Mouse (Mus musculus) myocyte (in vitro differentiated cells): ENCODE measurements around the gene Coro2b. TPM values are rescaled to one million over a fixed set of nuclear protein-coding genes. Genes with fewer than 3 reads are reported as not detected.

Experiments
- H3K27me3 ChIP-seq: one replicate; pipeline ENCODE4 v1.6.1; 2011; ENCODE audit not compliant: control insufficient read depth, insufficient read depth, insufficient read length
- H3K36me3 ChIP-seq: one replicate; pipeline ENCODE4 v1.6.1; 2011; ENCODE audit not compliant: control insufficient read depth, insufficient read depth
- H3K4me2 ChIP-seq: one replicate; pipeline ENCODE4 v1.6.1; 2011; ENCODE audit warnings: low read depth, control low read depth
- H3K4me3 ChIP-seq: one replicate; pipeline ENCODE4 v1.5.1; 2011; ENCODE audit warnings: mild to moderate bottlenecking, control low read depth, moderate library complexity
- H3K79me2 ChIP-seq: one replicate; pipeline ENCODE4 v1.6.1; 2011; ENCODE audit not compliant: control insufficient read depth, insufficient read depth
- H3ac ChIP-seq: one replicate; pipeline ENCODE4 v1.6.1; 2011; ENCODE audit not compliant: control insufficient read depth, insufficient read length
- CEBPB ChIP-seq: IDR thresholded peaks from 2 replicates; pipeline ENCODE4 v1.6.1; 2011; ENCODE audit warnings: mild to moderate bottlenecking, moderate library complexity; ENCODE audit not compliant: poor library complexity, insufficient read depth, severe bottlenecking
- E2F4 ChIP-seq: IDR thresholded peaks from one replicate; pipeline ENCODE4 v1.6.1; 2011; ENCODE audit warnings: mild to moderate bottlenecking, control low read depth, moderate library complexity; ENCODE audit not compliant: insufficient read depth
- MAX ChIP-seq: IDR thresholded peaks from one replicate; pipeline ENCODE4 v1.6.1; 2011; ENCODE audit warnings: low read depth, mild to moderate bottlenecking, control low read depth
- MYOD1 ChIP-seq, 3 experiments: IDR thresholded peaks; one replicate each; pipeline ENCODE4 v1.6.1; 2011; ENCODE audit warnings: control low read depth in 2 of 3, low read depth in 2 of 3, mild to moderate bottlenecking in 2 of 3, moderate library complexity in 1 of 3; ENCODE audit not compliant: insufficient read length in 2 of 3, control insufficient read depth in 1 of 3
- MYOG ChIP-seq, 3 experiments: IDR thresholded peaks; one replicate each; pipeline ENCODE4 v1.6.1; 2011; ENCODE audit warnings: control low read depth in 2 of 3, low read depth in 2 of 3, mild to moderate bottlenecking in 2 of 3; ENCODE audit not compliant: insufficient read length in 2 of 3, control insufficient read depth in 1 of 3, insufficient read depth in 1 of 3
- POLR2A ChIP-seq: IDR thresholded peaks from one replicate; pipeline ENCODE4 v1.6.1; 2011; ENCODE audit warnings: low read depth, mild to moderate bottlenecking, control low read depth, moderate library complexity; ENCODE audit not compliant: insufficient read length
- POLR2AphosphoS2 ChIP-seq: IDR thresholded peaks from one replicate; pipeline ENCODE4 v1.6.1; 2011; ENCODE audit warnings: low read depth, control low read depth; ENCODE audit not compliant: insufficient read length
- REST ChIP-seq: IDR thresholded peaks from one replicate; pipeline ENCODE4 v1.6.1; 2011; ENCODE audit warnings: mild to moderate bottlenecking, control low read depth, moderate library complexity; ENCODE audit not compliant: insufficient read depth, insufficient read length
- SRF ChIP-seq: IDR thresholded peaks from one replicate; pipeline ENCODE4 v1.6.1; 2011; ENCODE audit warnings: low read depth; ENCODE audit not compliant: control insufficient read depth, insufficient read length
- TCF12 ChIP-seq: IDR thresholded peaks from one replicate; pipeline ENCODE4 v1.6.1; 2011; ENCODE audit warnings: mild to moderate bottlenecking, control low read depth; ENCODE audit not compliant: poor library complexity, insufficient read depth, severe bottlenecking
- TCF3 ChIP-seq: IDR thresholded peaks from one replicate; pipeline ENCODE4 v1.6.1; 2011; ENCODE audit warnings: low read depth, control low read depth; ENCODE audit not compliant: insufficient read length
- USF1 ChIP-seq: IDR thresholded peaks from one replicate; pipeline ENCODE4 v1.6.1; 2011; ENCODE audit warnings: low read depth, mild to moderate bottlenecking, control low read depth, moderate library complexity
- polyA plus RNA-seq: library from polyadenylated mRNA; unstranded; fragments of >200 nt; fragmentation: generic; extraction: Trizol; gene quantifications from one replicate; pipeline ENCODE4 v1.2.1, GENCODE M21; 2012; ENCODE audit warnings: missing spikeins

Gene Coro2b
- polyA plus RNA-seq, 1 experiment: 21.3 TPM

DNA sequence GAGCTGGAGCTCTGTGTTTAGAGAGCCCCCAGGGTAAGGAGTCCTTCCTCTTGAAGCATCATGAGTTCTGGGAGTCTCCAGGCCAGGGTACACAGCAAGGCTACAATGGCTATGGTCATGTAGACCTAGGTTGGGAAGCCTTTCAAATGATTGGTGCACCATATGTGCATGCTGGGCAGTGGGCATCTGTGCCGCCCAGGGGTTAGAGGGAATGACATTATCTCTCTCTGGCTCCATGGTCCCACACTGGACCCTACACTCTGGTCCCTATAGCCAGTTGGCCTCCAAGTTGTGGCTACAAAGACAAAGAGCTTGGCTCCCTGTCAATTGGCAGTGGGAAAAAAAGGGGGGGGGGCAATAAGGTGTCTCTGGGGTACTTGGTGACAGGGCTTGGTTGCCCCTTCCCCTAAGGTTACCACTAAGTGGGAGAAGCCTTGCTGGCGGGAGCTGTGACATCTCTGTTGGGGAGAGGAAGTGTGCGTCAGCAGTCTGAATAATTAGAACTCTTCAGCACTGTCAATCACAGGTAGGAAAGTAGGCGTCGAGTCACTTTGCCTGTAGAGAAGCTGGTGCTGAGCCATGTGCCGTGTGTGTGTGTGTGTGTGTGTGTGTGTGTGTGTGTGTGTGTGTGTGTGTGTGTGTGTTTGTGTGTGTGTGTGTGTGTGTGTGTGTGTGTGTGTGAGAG lies 44.4 kb downstream of the Coro2b start:
- Histone ChIP-seq H3K4me3 (no peak overlapping the region), H3ac (no peak overlapping the region), H3K4me2 (no peak overlapping the region), H3K79me2 (no peaks in the 10 kb centered on the region), H3K36me3 (no peaks in the 10 kb centered on the region), H3K27me3 (no peaks in the 10 kb centered on the region)
- no peak for TF ChIP-seq REST
- TF ChIP-seq MAX: no peak
- TF ChIP-seq USF1: no peak
- no peak for TF ChIP-seq TCF12
- TF ChIP-seq MYOD1 (IDR thresholded peaks at IDR 0.05; ENCODE audit: control insufficient read depth in 1 of 3, insufficient read length in 2 of 3, low read depth in 2 of 3): no peak
- TF ChIP-seq CEBPB: no peak
- no peak for TF ChIP-seq TCF3
- no peak for TF ChIP-seq POLR2AphosphoS2
- no peak for TF ChIP-seq SRF
- no peak for TF ChIP-seq MYOG (IDR thresholded peaks at IDR 0.05; ENCODE audit: control insufficient read depth in 1 of 3, insufficient read depth in 1 of 3, insufficient read length in 2 of 3, low read depth in 2 of 3)
- no peak for TF ChIP-seq POLR2A
- no peak for TF ChIP-seq E2F4

DNA sequence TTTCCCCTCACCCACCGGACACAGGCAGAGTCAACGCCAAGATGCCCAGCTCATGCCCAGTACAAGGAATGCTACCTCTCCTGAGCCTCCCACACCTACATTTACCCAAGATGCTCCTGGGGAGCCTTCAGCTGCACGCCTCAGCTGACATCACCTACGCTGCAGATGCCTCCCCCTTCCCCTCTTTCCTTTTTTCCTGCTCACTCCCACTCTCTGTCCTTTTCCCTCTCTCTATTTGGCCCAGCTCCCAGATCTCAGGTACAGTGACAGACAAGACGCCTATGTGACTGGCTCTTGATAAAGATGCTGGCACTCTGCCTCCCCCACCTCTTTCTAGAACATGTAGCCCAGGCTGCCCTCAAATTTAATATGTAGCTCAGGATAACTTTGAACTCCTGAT lies 45.2 kb downstream of the Coro2b start:
- Histone ChIP-seq H3K4me3 (no peak overlapping the region), H3ac (no peak overlapping the region), H3K36me3 (no peaks in the 10 kb centered on the region), H3K79me2 (no peaks in the 10 kb centered on the region), H3K27me3 (no peaks in the 10 kb centered on the region), H3K4me2 (no peak overlapping the region)
- no peak for TF ChIP-seq REST
- TF ChIP-seq MYOD1 (IDR thresholded peaks at IDR 0.05; ENCODE audit: control insufficient read depth in 1 of 3, insufficient read length in 2 of 3, low read depth in 2 of 3): no peak
- no peak for TF ChIP-seq MYOG (IDR thresholded peaks at IDR 0.05; ENCODE audit: control insufficient read depth in 1 of 3, insufficient read depth in 1 of 3, insufficient read length in 2 of 3, low read depth in 2 of 3)
- no peak for TF ChIP-seq MAX
- no peak for TF ChIP-seq USF1
- no peak for TF ChIP-seq POLR2A
- TF ChIP-seq TCF3: no peak
- TF ChIP-seq POLR2AphosphoS2: no peak
- TF ChIP-seq CEBPB: no peak
- TF ChIP-seq TCF12: no peak
- no peak for TF ChIP-seq SRF
- TF ChIP-seq E2F4: no peak

DNA sequence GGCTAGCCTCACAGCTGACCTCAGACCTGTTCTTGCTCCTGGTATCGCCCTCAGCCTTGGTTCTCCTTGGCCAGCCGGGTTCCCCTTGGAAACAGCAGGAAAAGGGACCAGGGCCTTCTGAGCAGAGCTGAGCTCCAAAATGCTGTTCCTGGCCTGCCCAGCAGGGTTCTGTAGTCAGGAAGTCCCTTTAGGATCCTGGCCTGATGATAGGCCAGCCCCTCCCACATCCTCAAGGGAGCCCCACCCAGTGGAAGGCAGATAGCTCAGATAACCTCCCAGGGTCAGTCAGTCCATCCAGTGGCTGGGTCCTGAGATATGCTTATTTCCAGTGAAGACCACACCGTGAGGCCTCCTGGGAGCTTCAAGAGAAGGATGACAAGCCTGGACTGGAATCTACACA lies 45.7 kb downstream of the Coro2b start:
- Histone ChIP-seq H3K4me2 (no peak overlapping the region), H3K36me3 (no peaks in the 10 kb centered on the region), H3K27me3 (no peaks in the 10 kb centered on the region), H3K4me3 (no peak overlapping the region), H3K79me2 (no peaks in the 10 kb centered on the region), H3ac (no peak overlapping the region)
- TF ChIP-seq USF1 (no peak), TCF12 (no peak), E2F4 (no peak), POLR2A (no peak), MAX (no peak), MYOD1 (IDR thresholded peaks at IDR 0.05; ENCODE audit: control insufficient read depth in 1 of 3, insufficient read length in 2 of 3, low read depth in 2 of 3) (no peak), POLR2AphosphoS2 (no peak), MYOG (IDR thresholded peaks at IDR 0.05; ENCODE audit: control insufficient read depth in 1 of 3, insufficient read depth in 1 of 3, insufficient read length in 2 of 3, low read depth in 2 of 3) (no peak), REST (no peak), TCF3 (no peak), SRF (no peak), CEBPB (no peak)

- TF ChIP-seq MYOG (IDR thresholded peaks at IDR 0.05; ENCODE audit: control insufficient read depth in 1 of 3, insufficient read depth in 1 of 3, insufficient read length in 2 of 3, low read depth in 2 of 3): peak; percentile 12 to 67 (median 14)
- TF ChIP-seq MYOD1 (IDR thresholded peaks at IDR 0.05; ENCODE audit: control insufficient read depth in 1 of 3, insufficient read length in 2 of 3, low read depth in 2 of 3): peak in 1 of 3 experiments; percentile 21
- TF ChIP-seq POLR2AphosphoS2: no peak
- no peak for TF ChIP-seq POLR2A
- no peak overlapping the region for H3K4me2 ChIP-seq
- H3K27me3 ChIP-seq: no peaks in the 10 kb centered on the region
- no peaks in the 10 kb centered on the region for H3K36me3 ChIP-seq
- no peaks in the 10 kb centered on the region for H3K79me2 ChIP-seq
- H3ac ChIP-seq: no peak overlapping the region
- H3K4me3 ChIP-seq: no peak overlapping the region
Measured at GRCm38 (mm10) chr9:62484107-62484506, 52.7 kb downstream of the Coro2b start.

- TF ChIP-seq REST (no peak), TCF12 (no peak), CEBPB (no peak), POLR2A (no peak), USF1 (no peak), MYOG (IDR thresholded peaks at IDR 0.05; ENCODE audit: control insufficient read depth in 1 of 3, insufficient read depth in 1 of 3, insufficient read length in 2 of 3, low read depth in 2 of 3) (no peak), E2F4 (no peak), POLR2AphosphoS2 (no peak), MAX (no peak), MYOD1 (IDR thresholded peaks at IDR 0.05; ENCODE audit: control insufficient read depth in 1 of 3, insufficient read length in 2 of 3, low read depth in 2 of 3) (no peak), TCF3 (no peak), SRF (no peak)
- H3K4me2 ChIP-seq: no peak overlapping the region
- no peak overlapping the region for H3ac ChIP-seq
- H3K36me3 ChIP-seq: no peaks in the 10 kb centered on the region
- no peaks in the 10 kb centered on the region for H3K27me3 ChIP-seq
- no peaks in the 10 kb centered on the region for H3K79me2 ChIP-seq
- no peak overlapping the region for H3K4me3 ChIP-seq
Measured at GRCm38 (mm10) chr9:62482788-62483187, 54.1 kb downstream of the Coro2b start.
